Mouse (Mus musculus) erythroblast, embryonic 14.5 days (primary cell): ENCODE data around the gene Snx15. TPM values are rescaled to one million over a fixed set of nuclear protein-coding genes. Genes with fewer than 3 reads are reported as not detected.

ENCODE experiments used
- H3K27me3 ChIP-seq: 2 replicates; pipeline ENCODE4 v1.6.1; 2012; ENCODE audit warnings: inconsistent platforms; ENCODE audit not compliant: control insufficient read depth
- H3K36me3 ChIP-seq: 2 replicates; pipeline ENCODE4 v1.6.1; 2012; ENCODE audit warnings: mild to moderate bottlenecking, inconsistent platforms; ENCODE audit not compliant: control insufficient read depth
- H3K4me1 ChIP-seq: 2 replicates; pipeline ENCODE4 v1.6.1; 2012; ENCODE audit warnings: inconsistent platforms; ENCODE audit not compliant: control insufficient read depth
- H3K4me3 ChIP-seq: replicated peaks from 2 replicates; pipeline ENCODE3; 2012; ENCODE audit warnings: moderate library complexity, mild to moderate bottlenecking, inconsistent platforms
- H3K9me3 ChIP-seq: 2 replicates; pipeline ENCODE4 v1.6.1; 2012; ENCODE audit warnings: low read length, inconsistent platforms, mixed read lengths; ENCODE audit not compliant: control insufficient read depth
- GATA1 ChIP-seq: IDR thresholded peaks from 2 replicates; pipeline ENCODE4 v1.6.1; 2012; ENCODE audit warnings: low read length, inconsistent platforms, mixed read lengths
- TAL1 ChIP-seq: IDR thresholded peaks from 3 replicates; pipeline ENCODE4 v1.6.1; 2012; ENCODE audit warnings: low read length, inconsistent platforms, mixed read lengths
- polyA plus RNA-seq: library from polyadenylated mRNA; stranded (reverse); fragments of >175 nt; gene quantifications from 2 replicates; pipeline ENCODE4 v1.2.3, GENCODE M21; 2012

The Snx15 gene
- polyA plus RNA-seq, 1 experiment: 91.3 TPM

DNA sequence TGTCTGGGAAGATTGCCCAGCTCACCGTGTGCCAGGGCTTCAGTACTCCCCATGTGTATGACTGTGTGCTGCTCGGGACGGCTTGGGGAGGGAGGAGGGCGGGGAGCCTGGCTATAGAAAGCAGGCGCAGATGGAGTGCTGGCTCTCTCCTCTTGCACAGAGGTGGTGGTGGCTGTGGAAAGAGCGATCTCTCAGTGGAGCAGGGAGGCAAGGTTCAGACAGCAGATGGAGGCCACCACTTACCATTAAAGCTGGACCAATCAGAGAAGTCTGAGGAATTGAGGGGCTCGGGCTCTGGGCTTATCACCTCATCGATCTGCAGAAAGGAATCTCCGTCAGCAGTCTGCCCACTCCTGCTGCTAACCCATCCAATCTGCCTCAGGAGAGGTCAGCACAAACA lies 45.9 kb downstream of the Snx15 start, which contains the start of gene Gm28374:
Gene Gm28374 (minus strand): TSS at position 101 of the 400 bp plus-strand sequence.
- peaks cover 39% of the 10 kb centered on the region for H3K4me1 ChIP-seq
- TF ChIP-seq TAL1: no peak
- no peaks in the 10 kb centered on the region for H3K9me3 ChIP-seq
- peaks cover 57% of the 10 kb centered on the region for H3K36me3 ChIP-seq
- no peak within 1 kb of the TSS for H3K4me3 ChIP-seq
- no peaks in the 10 kb centered on the region for H3K27me3 ChIP-seq

DNA sequence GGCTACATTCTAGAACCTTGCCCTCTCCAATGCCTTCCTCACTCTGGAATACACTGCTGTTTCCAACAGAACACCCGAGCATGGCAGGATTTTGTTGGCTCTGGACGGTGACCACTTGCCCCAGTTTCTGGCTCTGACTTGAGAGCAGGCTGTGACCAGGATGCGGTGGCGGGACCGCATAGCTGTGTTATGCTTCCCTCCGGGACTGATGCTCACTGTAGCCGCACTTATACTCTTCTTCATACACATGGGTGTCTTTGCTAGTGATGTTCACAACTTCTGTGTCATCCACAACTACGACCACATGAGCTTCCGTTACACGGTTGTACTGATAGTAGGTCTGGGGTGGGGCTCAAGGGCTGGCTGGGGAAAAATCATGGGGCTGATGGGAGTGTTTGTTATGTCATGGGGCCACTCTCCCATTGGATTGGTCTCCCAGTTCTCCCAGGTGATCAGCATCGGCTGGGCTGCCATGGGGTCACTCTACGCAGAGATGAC lies 48.1 kb downstream of the Snx15 start, which contains the start of gene Tmem262:
Gene Tmem262 (plus strand): TSS at position 51 of the 498 bp plus-strand sequence.
- peaks cover 46% of the 10 kb centered on the region for H3K36me3 ChIP-seq
- peaks cover 40% of the 10 kb centered on the region for H3K4me1 ChIP-seq
- no peaks in the 10 kb centered on the region for H3K27me3 ChIP-seq
- H3K4me3 ChIP-seq: no peak within 1 kb of the TSS
- no peaks in the 10 kb centered on the region for H3K9me3 ChIP-seq
- TF ChIP-seq GATA1: no peak
- no peak for TF ChIP-seq TAL1

DNA sequence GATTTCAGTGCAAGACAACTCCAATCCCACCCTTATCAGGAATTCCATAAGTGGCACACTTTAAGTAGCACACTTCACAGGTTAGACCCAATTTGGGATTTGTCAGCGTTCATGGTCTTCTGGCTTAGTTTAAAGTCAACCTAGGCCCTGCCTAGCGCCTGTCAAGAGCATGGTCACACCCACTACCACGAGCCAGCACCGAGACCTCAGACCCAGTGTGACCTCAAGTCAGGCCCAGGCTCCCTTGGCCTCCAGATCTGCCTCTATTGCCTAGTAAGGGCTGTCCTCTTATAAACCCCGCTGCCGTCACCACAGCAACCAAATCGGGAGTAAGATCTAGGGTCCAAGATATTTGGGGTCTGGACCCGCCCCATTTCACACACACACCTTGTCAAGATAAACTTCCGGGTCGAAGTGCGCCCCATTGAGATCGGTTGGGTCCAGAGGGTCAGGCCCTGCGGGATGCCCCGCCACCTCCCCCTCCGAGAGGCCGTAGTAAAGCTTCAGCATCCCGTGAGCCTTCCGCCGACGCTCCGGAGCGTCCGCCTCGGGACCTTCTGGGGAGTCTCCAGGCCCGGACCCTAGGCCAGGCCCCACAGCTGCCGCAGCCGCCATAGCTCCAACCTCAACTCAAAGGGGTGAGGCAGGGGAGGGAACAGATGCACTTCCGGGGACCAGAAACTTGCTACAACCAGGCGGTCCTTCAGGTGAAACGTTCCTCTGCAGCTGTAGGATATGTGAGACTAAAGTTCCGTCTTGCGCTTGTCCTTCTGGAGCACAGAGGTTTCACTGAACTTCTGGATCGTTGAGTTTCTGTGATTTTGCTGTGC lies 51.3 kb downstream of the Snx15 start, which contains the start of gene Vps51:
Gene Vps51 (minus strand): TSS at position 668 of the 830 bp plus-strand sequence.
- Histone ChIP-seq H3K27me3 (no peaks in the 10 kb centered on the region), H3K4me1 (peaks cover 30% of the 10 kb centered on the region), H3K9me3 (no peaks in the 10 kb centered on the region), H3K36me3 (peaks cover 46% of the 10 kb centered on the region), H3K4me3 (peak within 1 kb of the TSS; percentile 76)
- no peak for TF ChIP-seq TAL1
- TF ChIP-seq GATA1: no peak

- H3K4me3 ChIP-seq: no peak overlapping the region
- H3K4me1 ChIP-seq: peaks cover 36% of the 10 kb centered on the region
- H3K27me3 ChIP-seq: no peaks in the 10 kb centered on the region
- TF ChIP-seq TAL1 (no peak), GATA1 (no peak)
- no peaks in the 10 kb centered on the region for H3K9me3 ChIP-seq
- H3K36me3 ChIP-seq: peaks cover 55% of the 10 kb centered on the region
Measured at GRCm38 (mm10) chr19:6073889-6074288, 54.2 kb downstream of the Snx15 start.

DNA sequence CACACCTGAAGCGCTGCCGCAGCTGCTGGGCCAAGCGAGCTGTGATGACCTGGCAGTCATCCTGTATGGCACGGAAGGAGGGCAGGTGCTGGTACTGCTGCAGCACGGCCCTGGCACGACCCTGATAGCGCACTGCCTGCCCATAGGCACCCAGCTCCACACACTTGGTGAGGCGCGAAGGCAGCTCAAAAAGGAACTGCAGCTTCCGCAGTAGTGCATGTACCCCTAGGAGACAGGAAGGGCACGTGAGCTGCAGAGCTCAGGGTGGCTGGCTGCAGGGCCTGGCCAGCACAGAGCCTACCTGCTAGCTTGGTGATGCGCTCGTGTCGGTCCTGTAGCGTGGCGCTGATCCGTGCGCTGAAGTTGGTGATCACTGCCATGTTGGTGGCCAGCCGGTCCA lies 56.8 kb downstream of the Snx15 start:
- no peaks in the 10 kb centered on the region for H3K9me3 ChIP-seq
- TF ChIP-seq TAL1 (no peak), GATA1 (no peak)
- H3K4me3 ChIP-seq: no peak overlapping the region
- no peaks in the 10 kb centered on the region for H3K27me3 ChIP-seq
- peaks cover 45% of the 10 kb centered on the region for H3K4me1 ChIP-seq
- H3K36me3 ChIP-seq: peaks cover 64% of the 10 kb centered on the region

- no peaks in the 10 kb centered on the region for H3K27me3 ChIP-seq
- H3K36me3 ChIP-seq: peaks cover 63% of the 10 kb centered on the region
- H3K4me3 ChIP-seq: no peak overlapping the region
- TF ChIP-seq TAL1: no peak
- no peak for TF ChIP-seq GATA1
- H3K9me3 ChIP-seq: no peaks in the 10 kb centered on the region
- peaks cover 41% of the 10 kb centered on the region for H3K4me1 ChIP-seq
Measured at GRCm38 (mm10) chr19:6070571-6071250, 57.4 kb downstream of the Snx15 start.

GRCm38 (mm10) chr19:6069851-6070250 lies 58.3 kb downstream of the Snx15 start:
- no peak for TF ChIP-seq TAL1
- no peak for TF ChIP-seq GATA1
- Histone ChIP-seq H3K36me3 (peaks cover 59% of the 10 kb centered on the region), H3K9me3 (no peaks in the 10 kb centered on the region), H3K4me1 (peaks cover 36% of the 10 kb centered on the region), H3K4me3 (no peak overlapping the region), H3K27me3 (no peaks in the 10 kb centered on the region)

Other genes starting within 250 kb of the Snx15 start
- gene Tigd3, start 234.2 kb downstream of the Snx15 start, polyA plus RNA-seq: 0.12 and 0.28 TPM in 2 replicates
- gene Dpf2, start 215.3 kb downstream of the Snx15 start, polyA plus RNA-seq: 2.7 and 8.5 TPM in 2 replicates
- gene Cdc42ep2, start 203.5 kb downstream of the Snx15 start, polyA plus RNA-seq: 0.10 and 0.13 TPM in 2 replicates
- gene Pola2, start 164.1 kb downstream of the Snx15 start, polyA plus RNA-seq: 6.6 and 6.8 TPM in 2 replicates
- not detected in 2 replicates for gene Slc22a20, start 142.2 kb downstream of the Snx15 start, polyA plus RNA-seq
- 38.5 and 46.1 TPM in 2 replicates for gene Capn1, start 112.4 kb downstream of the Snx15 start, polyA plus RNA-seq
- gene Syvn1, start 81.7 kb downstream of the Snx15 start, polyA plus RNA-seq: 9.5 and 10.2 TPM in 2 replicates
- gene Mrpl49, start 70.5 kb downstream of the Snx15 start, polyA plus RNA-seq: 4.9 and 6.3 TPM in 2 replicates
- gene Fau, start 70.5 kb downstream of the Snx15 start, polyA plus RNA-seq: 521 and 530 TPM in 2 replicates
- gene Znhit2, start 67.1 kb downstream of the Snx15 start, polyA plus RNA-seq: 8.6 and 9.3 TPM in 2 replicates
- 0.31 and 1.4 TPM in 2 replicates for gene Tm7sf2, start 59.9 kb downstream of the Snx15 start, polyA plus RNA-seq
- gene Vps51, start 51.1 kb downstream of the Snx15 start, polyA plus RNA-seq: 3.9 and 4.9 TPM in 2 replicates
- not detected in 2 replicates for gene Tmem262, start 48.3 kb downstream of the Snx15 start, polyA plus RNA-seq
- gene Gm28374, start 46.0 kb downstream of the Snx15 start, polyA plus RNA-seq: 0.06 TPM in 1 of 2 replicates, not detected in the other
- gene Zfpl1, start 43.3 kb downstream of the Snx15 start, polyA plus RNA-seq: 5.1 and 6.9 TPM in 2 replicates
- gene Cdca5, start 43.3 kb downstream of the Snx15 start, polyA plus RNA-seq: 2.2 and 2.3 TPM in 2 replicates
- gene AC131692.1, start 33.9 kb downstream of the Snx15 start, polyA plus RNA-seq: 1.3 and 1.4 TPM in 2 replicates
- gene Naaladl1, start 22.5 kb downstream of the Snx15 start, polyA plus RNA-seq: 0.26 and 0.35 TPM in 2 replicates
- gene Sac3d1, start 9.7 kb downstream of the Snx15 start, polyA plus RNA-seq: 7.2 TPM in 2 replicates
- 0.03 TPM in 1 of 2 replicates, not detected in the other for gene Batf2, start 12.7 kb upstream of the Snx15 start, polyA plus RNA-seq
- 9.5 and 10.8 TPM in 2 replicates for gene Arl2, start 13.2 kb upstream of the Snx15 start, polyA plus RNA-seq
- not detected in 2 replicates for gene Majin, start 56.1 kb upstream of the Snx15 start, polyA plus RNA-seq
- gene Gpha2, start 98.1 kb upstream of the Snx15 start, polyA plus RNA-seq: not detected in 2 replicates
- gene Ppp2r5b, start 107.6 kb upstream of the Snx15 start, polyA plus RNA-seq: 2.8 and 3.0 TPM in 2 replicates
- gene Atg2a, start 113.4 kb upstream of the Snx15 start, polyA plus RNA-seq: 5.6 and 6.0 TPM in 2 replicates
- 31.6 and 32.9 TPM in 2 replicates for gene Ehd1, start 148.4 kb upstream of the Snx15 start, polyA plus RNA-seq
- 0.62 and 0.69 TPM in 2 replicates for gene Cdc42bpg, start 178.2 kb upstream of the Snx15 start, polyA plus RNA-seq
- 6.4 and 8.3 TPM in 2 replicates for gene Men1, start 206.7 kb upstream of the Snx15 start, polyA plus RNA-seq
- gene Map4k2, start 212.8 kb upstream of the Snx15 start, polyA plus RNA-seq: 1.2 and 2.1 TPM in 2 replicates
- gene Sf1, start 235.4 kb upstream of the Snx15 start, polyA plus RNA-seq: 134 and 140 TPM in 2 replicates